Mouse (Mus musculus) liver, adult 2 months (tissue): ENCODE data around the gene Rptn. TPM values are rescaled to one million over a fixed set of nuclear protein-coding genes. Genes with fewer than 3 reads are reported as not detected.

Experiments used
- DNase-seq: peaks from one replicate; pipeline ENCODE4 v3.0.0-alpha.2; 2011; ENCODE audit warnings: low read depth, low spot score; ENCODE audit errors: extremely low read depth
- H3K27ac ChIP-seq: fragments of 200-500 bp; replicated peaks from 2 replicates; pipeline ENCODE4 v1.5.1; 2012; ENCODE audit warnings: low read depth, mild to moderate bottlenecking, control low read depth, inconsistent platforms, low read length; ENCODE audit not compliant: insufficient read depth
- H3K27me3 ChIP-seq: fragments of 200-500 bp; 2 replicates; pipeline ENCODE4 v1.6.1; 2012; ENCODE audit warnings: mild to moderate bottlenecking, moderate library complexity, low read length, inconsistent platforms; ENCODE audit not compliant: control insufficient read depth, insufficient read depth
- H3K36me3 ChIP-seq: fragments of 200-500 bp; 2 replicates; pipeline ENCODE4 v1.6.1; 2012; ENCODE audit warnings: low read length, inconsistent platforms; ENCODE audit not compliant: control insufficient read depth, insufficient read depth
- H3K4me1 ChIP-seq: fragments of 200-500 bp; 2 replicates; pipeline ENCODE4 v1.6.1; 2011; ENCODE audit warnings: low read length; ENCODE audit not compliant: control insufficient read depth, insufficient read depth
- H3K4me3 ChIP-seq: fragments of 200-500 bp; 2 replicates; pipeline ENCODE4 v1.5.1; 2011; ENCODE audit warnings: low read depth, mild to moderate bottlenecking, control low read depth, low read length, moderate library complexity; ENCODE audit not compliant: insufficient read depth
- H3K79me2 ChIP-seq: fragments of 200-500 bp; 2 replicates; pipeline ENCODE4 v1.6.1; 2012; ENCODE audit warnings: inconsistent platforms, mild to moderate bottlenecking, low read length, moderate library complexity; ENCODE audit not compliant: control insufficient read depth, insufficient read depth
- H3K9ac ChIP-seq: fragments of 200-500 bp; 2 replicates; pipeline ENCODE4 v1.6.1; 2012; ENCODE audit warnings: low read depth, mild to moderate bottlenecking, control low read depth, inconsistent platforms, low read length
- CTCF ChIP-seq: fragments of 200-500 bp; IDR thresholded peaks from 2 replicates; pipeline ENCODE4 v1.5.1; 2011; ENCODE audit warnings: low read depth, low read length, control low read depth
- POLR2A ChIP-seq: fragments of 200-500 bp; IDR thresholded peaks from 2 replicates; pipeline ENCODE4 v1.6.1; 2011; ENCODE audit warnings: low read length, control low read depth; ENCODE audit not compliant: insufficient read depth; ENCODE audit errors: extremely low read depth
- WGBS: fragments of 180-500 bp; shearing (Covaris S2); methylation state at CpG from one replicate; pipeline ENCODE4 v1.1.7; 2018; 5-methylcytosine and 5-hydroxymethylcytosine counted together
- polyA plus RNA-seq: library from polyadenylated mRNA; depleted of rRNA; stranded (reverse); fragments of >200 nt; gene quantifications from 2 replicates; pipeline ENCODE4 v1.2.3, GENCODE M21; 2012; rRNA removed
- total RNA-seq: library from RNA; depleted of rRNA; stranded (reverse); fragments of >200 nt; gene quantifications from 2 replicates; pipeline ENCODE4 v1.2.3, GENCODE M21; 2014; rRNA removed

Rptn gene
- total RNA-seq (not detected in 2 replicates), polyA plus RNA-seq (not detected in 2 replicates)

DNA sequence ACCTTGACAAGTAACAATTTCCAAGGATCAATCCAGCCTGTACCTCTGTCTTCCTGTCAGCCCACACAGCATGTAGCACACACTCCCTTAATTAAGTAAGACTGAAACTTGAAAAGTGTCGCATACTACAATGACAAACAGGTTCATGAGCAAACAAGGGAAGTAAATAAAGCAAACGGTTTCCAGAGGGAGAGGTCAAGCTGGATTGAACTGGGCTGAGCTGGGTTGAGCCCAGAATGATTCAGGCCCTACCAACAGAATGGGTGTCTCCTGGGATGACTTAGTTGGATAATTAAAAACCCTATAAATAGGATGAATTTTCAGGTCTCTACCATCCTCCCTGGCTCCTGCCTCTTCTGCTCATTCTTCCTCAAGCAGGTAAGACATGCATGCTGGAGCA is at the start of gene Rptn:
Gene Rptn (plus strand): TSS at position 334 of the 400 bp plus-strand sequence.
- Histone ChIP-seq H3K4me3 (no peak within 1 kb of the TSS), H3K4me1 (no peaks in the 10 kb centered on the region), H3K79me2 (no peaks in the 10 kb centered on the region), H3K27me3 (no peaks in the 10 kb centered on the region), H3K36me3 (no peaks in the 10 kb centered on the region), H3K27ac (no peak within 1 kb of the TSS), H3K9ac (no peak within 1 kb of the TSS)
- DNase-seq = no peak
- 18% methylated on average over 2 of the region's 2 CpGs for WGBS
- TF ChIP-seq CTCF (no peak), POLR2A (no peak)

DNA sequence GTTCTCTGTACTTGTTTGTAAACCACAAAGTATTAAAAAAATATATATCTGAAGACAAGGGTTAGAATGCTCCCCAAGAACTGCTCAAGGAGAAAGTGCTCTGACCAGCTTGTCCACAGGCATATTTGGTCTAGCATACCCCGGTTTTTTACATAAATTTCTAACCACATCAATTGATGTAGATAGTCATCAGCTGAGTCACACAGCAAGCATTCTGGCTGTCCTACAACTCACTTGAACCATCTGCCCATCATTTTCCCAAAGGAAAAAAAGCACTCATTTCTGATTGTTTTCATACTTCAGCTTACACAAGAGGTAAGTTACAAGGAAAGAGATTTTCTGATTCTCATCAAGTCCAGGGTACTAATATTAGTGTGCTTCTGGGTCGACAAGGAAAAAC is 46.6 kb upstream of the Rptn start:
- WGBS = 69% methylated on average over 2 of the region's 2 CpGs
- H3K4me3 ChIP-seq = no peak overlapping the region
- TF ChIP-seq CTCF (no peak), POLR2A (no peak)
- H3K27ac ChIP-seq = no peak overlapping the region
- H3K27me3 ChIP-seq = no peaks in the 10 kb centered on the region
- H3K79me2 ChIP-seq = no peaks in the 10 kb centered on the region
- no peak for DNase-seq
- no peaks in the 10 kb centered on the region for H3K36me3 ChIP-seq
- H3K4me1 ChIP-seq = no peaks in the 10 kb centered on the region
- H3K9ac ChIP-seq = no peak overlapping the region

DNA sequence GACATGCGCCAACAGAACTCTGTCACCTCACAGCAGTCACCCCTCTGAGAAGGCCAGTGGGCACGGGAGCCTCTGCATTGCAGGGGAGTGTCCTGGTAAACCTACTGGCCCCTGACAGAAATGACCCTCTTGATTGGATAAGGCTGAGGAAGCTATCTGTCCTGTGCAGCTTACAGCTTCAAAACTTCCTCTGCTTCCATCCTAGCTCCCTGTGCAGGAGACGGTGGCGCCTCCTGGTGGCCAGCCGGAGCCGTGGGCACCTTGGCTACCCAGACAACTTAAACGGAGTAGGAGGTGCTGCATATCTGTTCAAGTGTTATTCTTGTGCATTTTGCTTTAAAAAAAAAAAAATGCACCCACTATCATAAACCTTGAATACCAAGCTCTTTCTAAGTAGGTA is 33.5 kb upstream of the Rptn start:
- WGBS = 20% methylated on average over 7 of the region's 7 CpGs

DNA sequence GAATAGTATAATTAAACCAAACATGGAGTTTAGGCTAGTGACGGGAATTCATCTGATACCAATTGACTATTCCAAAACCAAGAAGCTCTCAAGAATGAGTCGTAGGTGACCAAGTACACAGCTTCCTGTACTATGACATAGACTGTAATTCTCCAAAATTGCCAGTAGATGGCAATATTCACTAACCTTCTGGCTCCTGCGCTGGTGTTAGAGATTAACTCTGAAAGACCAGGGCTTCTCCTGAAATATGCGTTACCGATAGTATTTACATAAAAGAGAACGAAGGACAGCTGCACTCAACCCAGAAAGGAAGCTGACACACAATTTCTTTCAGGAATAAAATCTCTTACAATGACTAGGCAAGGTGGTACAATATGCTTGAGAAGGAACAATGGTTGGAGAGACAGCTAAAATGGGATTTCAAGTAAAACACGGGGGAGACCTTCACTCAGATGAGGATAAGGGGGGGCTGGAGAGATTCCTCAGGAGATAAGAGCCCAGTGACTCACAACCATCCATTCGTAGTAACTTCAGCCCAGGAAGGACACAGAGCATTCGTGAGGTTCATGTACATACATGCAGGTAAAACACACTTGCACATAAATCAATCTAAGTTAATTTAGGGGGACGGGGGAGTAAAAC is 31.4 kb upstream of the Rptn start:
- no peak for TF ChIP-seq POLR2A
- TF ChIP-seq CTCF = no peak; the same call in 1 of the 2 replicates
- H3K79me2 ChIP-seq = no peaks in the 10 kb centered on the region
- H3K27me3 ChIP-seq = no peaks in the 10 kb centered on the region
- H3K4me3 ChIP-seq = no peak overlapping the region
- no peak overlapping the region for H3K9ac ChIP-seq
- H3K4me1 ChIP-seq = no peaks in the 10 kb centered on the region
- peak; percentile 40 for DNase-seq
- no peak overlapping the region for H3K27ac ChIP-seq
- H3K36me3 ChIP-seq = no peaks in the 10 kb centered on the region
- WGBS = 18% methylated on average over 10 of the region's 10 CpGs

More for the DNA sequence above, 33.5 kb upstream of the Rptn start:
- no peak overlapping the region for H3K27ac ChIP-seq
- H3K4me3 ChIP-seq = no peak overlapping the region
- no peaks in the 10 kb centered on the region for H3K79me2 ChIP-seq
- no peaks in the 10 kb centered on the region for H3K4me1 ChIP-seq
- no peak overlapping the region for H3K9ac ChIP-seq
- no peaks in the 10 kb centered on the region for H3K27me3 ChIP-seq
- H3K36me3 ChIP-seq = no peaks in the 10 kb centered on the region
- peak; percentile 14 for DNase-seq
- TF ChIP-seq POLR2A = no peak
- peak; percentile 75 for TF ChIP-seq CTCF

DNA sequence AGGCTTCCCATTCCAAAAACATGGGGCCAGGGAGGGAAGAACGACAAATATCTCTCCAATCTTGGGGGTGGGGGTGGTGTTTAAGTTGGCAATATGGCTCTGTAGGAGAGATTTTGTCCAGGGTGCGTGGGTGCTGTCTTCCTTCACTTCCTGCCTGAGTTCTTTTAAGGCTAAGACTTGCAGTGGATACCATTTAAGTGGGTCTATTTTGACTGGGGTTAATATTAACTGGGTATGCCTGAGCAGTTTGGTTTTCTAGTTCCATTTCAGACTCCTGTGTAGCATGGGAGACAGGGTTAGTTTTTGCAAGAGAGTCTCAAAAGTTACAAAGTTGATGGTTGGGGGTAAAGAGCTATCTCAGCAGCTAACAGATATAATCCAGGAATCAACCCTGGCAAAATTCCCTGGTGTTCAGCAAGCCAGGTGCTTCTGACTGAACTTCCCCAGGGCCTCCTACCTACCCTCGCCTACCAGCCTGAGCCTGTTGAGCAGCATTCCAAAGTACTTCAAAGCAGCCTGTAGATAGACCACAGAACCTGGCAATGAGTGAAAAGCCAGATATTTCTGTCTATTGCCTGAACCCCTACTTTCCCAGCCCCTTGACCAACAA is 26.4 kb upstream of the Rptn start:
- Histone ChIP-seq H3K27ac (no peak overlapping the region), H3K36me3 (no peaks in the 10 kb centered on the region), H3K9ac (no peak overlapping the region), H3K79me2 (no peaks in the 10 kb centered on the region), H3K4me3 (no peak overlapping the region), H3K27me3 (no peaks in the 10 kb centered on the region), H3K4me1 (no peaks in the 10 kb centered on the region)
- 53% methylated on average over 3 of the region's 3 CpGs for WGBS
- DNase-seq = no peak
- TF ChIP-seq POLR2A (no peak), CTCF (no peak)

DNA sequence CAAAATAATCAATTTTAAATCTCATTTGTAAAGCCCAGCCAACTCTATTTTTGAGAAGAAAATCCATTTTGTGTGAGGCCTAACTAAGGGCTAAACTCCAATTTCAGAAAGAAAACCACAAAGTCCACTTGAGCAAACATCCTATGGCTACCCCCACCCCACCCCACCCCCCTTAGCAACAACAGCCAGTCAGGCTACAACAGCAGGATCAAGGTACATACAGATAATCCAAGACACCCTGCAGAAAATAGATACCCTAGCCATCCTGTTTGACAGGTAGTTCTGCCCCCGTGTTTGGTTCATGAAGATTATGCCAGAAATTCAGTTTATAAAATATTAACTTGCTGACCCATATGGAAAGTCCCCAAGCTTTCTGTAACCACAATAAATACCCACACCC is 25.3 kb upstream of the Rptn start:
- Histone ChIP-seq H3K9ac (no peak overlapping the region), H3K79me2 (no peaks in the 10 kb centered on the region), H3K27ac (no peak overlapping the region), H3K27me3 (no peaks in the 10 kb centered on the region), H3K4me3 (no peak overlapping the region), H3K36me3 (no peaks in the 10 kb centered on the region), H3K4me1 (no peaks in the 10 kb centered on the region)
- TF ChIP-seq POLR2A = no peak
- no peak for TF ChIP-seq CTCF
- DNase-seq = no peak
- 35% methylated on average over 1 of the region's 1 CpGs for WGBS
